Mouse (Mus musculus) right cerebral cortex, postnatal 4 days (tissue): ENCODE results near the gene Tcf7l1.

ENCODE experiments used
- DNase-seq: peaks from one replicate; pipeline ENCODE4 v3.0.0-alpha.2; 2022

Gene Tcf7l1

GRCm38 (mm10) chr6:72583211-72583839 is 205.7 kb downstream of the Tcf7l1 start:
- no peak for DNase-seq

GRCm38 (mm10) chr6:72581625-72582382 is 207.2 kb downstream of the Tcf7l1 start:
- no peak for DNase-seq
